Mouse (Mus musculus) olfactory bulb, adult 2 months (tissue): ENCODE measurements around the gene Nfe2l1.

ENCODE experiments used
- CTCF ChIP-seq: fragments of 200-500 bp; IDR thresholded peaks from 2 replicates; pipeline ENCODE4 v1.5.1; 2012; ENCODE audit warnings: low read depth, mild to moderate bottlenecking, low read length, moderate library complexity; ENCODE audit not compliant: insufficient read depth
- POLR2A ChIP-seq: fragments of 200-500 bp; IDR thresholded peaks from 2 replicates; pipeline ENCODE4 v1.6.1; 2012; ENCODE audit warnings: mild to moderate bottlenecking, low read depth, low read length, moderate library complexity; ENCODE audit not compliant: insufficient read depth

DNA sequence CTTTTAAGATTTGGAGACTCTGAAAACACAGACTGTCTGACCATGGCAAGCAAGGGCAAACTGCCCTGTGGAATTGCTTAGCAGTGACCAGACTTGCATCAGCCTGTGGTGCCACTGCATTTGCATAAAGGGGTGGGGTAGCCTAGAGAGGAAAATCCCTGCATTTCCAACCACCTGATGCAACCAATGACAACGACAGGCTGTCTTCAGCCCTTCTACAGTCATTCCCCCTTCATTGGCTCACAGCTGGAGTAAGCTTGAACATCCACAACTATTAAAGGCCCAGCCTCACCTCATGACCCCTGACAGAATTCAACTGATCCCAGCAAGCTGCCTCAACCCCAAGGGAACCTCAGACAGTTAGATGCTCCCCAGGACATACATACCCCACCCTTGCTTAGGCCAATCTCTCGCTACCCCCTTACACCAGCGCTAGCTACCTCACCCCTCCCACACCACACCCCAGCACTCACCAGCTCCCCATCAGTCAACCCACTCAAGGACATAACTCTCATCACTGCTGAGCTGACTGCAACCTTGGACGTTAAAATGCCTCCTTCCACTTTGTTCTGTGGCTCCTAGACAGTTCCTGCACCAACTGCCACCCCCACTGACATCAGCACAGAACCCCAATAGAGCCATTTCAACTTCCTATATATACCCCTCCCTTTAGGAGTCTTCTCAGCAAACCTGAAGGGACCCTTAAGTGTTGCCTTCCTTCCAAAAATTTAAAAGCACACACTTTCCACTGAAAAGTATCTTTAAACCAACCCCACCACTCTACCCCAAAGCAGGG lies 6.9 kb downstream of the Nfe2l1 start:
- no peak for TF ChIP-seq POLR2A
- TF ChIP-seq CTCF: no peak
